Mouse (Mus musculus): ENCODE measurements around the gene Ece1. TPM values are rescaled to one million over a fixed set of nuclear protein-coding genes. Genes with fewer than 3 reads are reported as not detected.

Gene Ece1
- polyA plus RNA-seq, 1 experiment from 2014 or later = 25.1 TPM

DNA sequence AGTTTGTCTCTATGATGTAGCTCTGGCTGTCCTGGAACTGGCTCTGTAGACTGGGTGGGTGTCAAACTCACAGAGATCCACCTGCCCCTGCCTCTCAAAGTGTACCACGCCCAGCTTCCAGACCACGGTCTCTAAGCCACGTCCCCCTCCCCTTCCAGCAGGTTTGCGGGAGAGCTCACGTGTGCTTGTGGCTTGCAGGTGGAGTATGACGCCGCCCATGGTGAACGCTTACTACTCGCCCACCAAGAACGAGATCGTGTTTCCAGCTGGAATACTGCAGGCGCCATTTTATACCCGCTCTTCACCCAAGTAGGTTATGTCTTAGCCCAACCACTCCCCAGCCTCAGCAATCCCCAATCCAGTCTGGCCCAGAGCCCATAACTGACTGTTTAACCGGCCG is 94.2 kb downstream of the Ece1 start:
- ATAC-seq (ENCODE audit: low FRiP score) (no peak), DNase-seq (ENCODE audit: low spot score) (no peak)
- 96% methylated on average over 15 of the region's 15 CpGs for WGBS
- Histone ChIP-seq H3K9ac (ENCODE audit: low read depth, low read length) (no peak overlapping the region), H3K4me1 (replicated peaks; ENCODE audit: control insufficient read depth, insufficient read depth, low read length) (no peaks in the 10 kb centered on the region), H3K9me3 (ENCODE audit: control insufficient read depth, low read length) (no peaks in the 10 kb centered on the region), H3K27ac (ENCODE audit: low read depth, low read length) (no peak overlapping the region), H3K4me3 (ENCODE audit: low read depth, low read length) (no peak overlapping the region), H3K4me2 (replicated peaks; ENCODE audit: low read depth, low read length) (no peak overlapping the region), H3K36me3 (ENCODE audit: control insufficient read depth, insufficient read depth, low read length) (no peaks in the 10 kb centered on the region), H3K27me3 (ENCODE audit: control insufficient read depth, insufficient read depth, low read length) (no peaks in the 10 kb centered on the region)

DNA sequence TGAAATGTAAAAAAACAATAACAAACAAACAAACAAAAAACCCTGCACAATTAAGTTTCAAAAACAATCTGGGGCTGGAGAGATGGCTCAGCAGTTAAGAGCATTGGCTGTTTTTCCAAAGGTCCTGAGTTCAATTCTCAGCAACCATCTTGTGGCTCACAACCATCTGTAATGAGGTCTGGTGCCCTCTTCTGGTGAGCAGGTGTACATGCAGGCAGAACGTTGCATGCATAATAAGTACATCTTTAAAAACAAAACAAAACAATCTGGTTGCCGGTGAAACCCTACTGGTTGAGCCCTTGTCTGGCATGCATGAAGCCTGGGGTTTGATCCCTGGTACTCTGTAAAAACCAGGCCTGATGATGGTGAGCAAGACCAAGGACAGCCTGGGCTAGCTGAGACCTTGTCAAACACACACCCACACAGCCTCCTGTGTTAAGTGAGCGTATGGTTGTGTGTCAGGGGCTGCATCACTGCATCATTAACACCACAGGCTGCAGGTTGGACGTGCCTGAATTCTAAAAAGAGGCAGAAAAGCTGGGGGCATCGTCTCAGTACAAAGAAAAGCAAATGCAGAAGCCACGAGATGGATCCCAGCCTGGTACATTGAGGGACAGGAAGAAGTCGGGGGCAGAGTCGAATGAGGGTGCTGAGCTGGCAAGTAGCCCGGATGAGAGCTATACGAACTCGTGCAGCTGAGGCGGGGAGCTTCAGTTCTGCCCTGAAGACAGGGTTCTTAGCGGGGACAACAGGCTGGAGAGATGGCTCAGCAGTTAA is 98.0 kb downstream of the Ece1 start:
- Histone ChIP-seq H3K4me2 (replicated peaks; ENCODE audit: low read depth, low read length) (no peak overlapping the region), H3K4me1 (replicated peaks; ENCODE audit: control insufficient read depth, insufficient read depth, low read length) (no peaks in the 10 kb centered on the region), H3K27ac (ENCODE audit: low read depth, low read length) (no peak overlapping the region), H3K36me3 (ENCODE audit: control insufficient read depth, insufficient read depth, low read length) (0 out of 2 replicates have a peak, but pooled peaks cover 2% of the 10 kb centered on the region), H3K27me3 (ENCODE audit: control insufficient read depth, insufficient read depth, low read length) (no peaks in the 10 kb centered on the region), H3K9ac (ENCODE audit: low read depth, low read length) (no peak overlapping the region), H3K4me3 (ENCODE audit: low read depth, low read length) (no peak overlapping the region), H3K9me3 (ENCODE audit: control insufficient read depth, low read length) (no peaks in the 10 kb centered on the region)
- 92% methylated on average over 13 of the region's 13 CpGs for WGBS
- ATAC-seq (ENCODE audit: low FRiP score) (no peak), DNase-seq (ENCODE audit: low spot score) (peak; percentile 17)

DNA sequence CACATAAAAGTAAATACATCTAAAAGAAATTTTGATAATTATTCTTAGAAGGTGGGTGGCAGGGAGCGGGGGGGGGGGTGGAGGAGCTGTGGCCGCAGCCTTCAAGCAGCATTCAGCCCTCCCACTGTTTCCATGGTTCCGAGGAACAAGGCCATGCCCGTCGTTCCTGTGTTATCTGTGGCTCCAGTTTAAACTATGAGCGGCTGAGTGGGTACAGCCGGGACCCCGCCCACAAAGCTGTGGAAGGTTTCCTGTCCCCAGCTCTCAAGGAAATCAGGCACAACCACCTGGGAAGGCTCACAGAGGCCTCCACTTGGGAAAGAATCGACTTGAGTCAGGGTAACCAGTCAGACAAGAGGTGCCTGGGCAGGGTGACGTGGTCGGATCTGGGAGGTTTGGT is 98.7 kb downstream of the Ece1 start:
- Histone ChIP-seq H3K9ac (ENCODE audit: low read depth, low read length) (no peak overlapping the region), H3K36me3 (ENCODE audit: control insufficient read depth, insufficient read depth, low read length) (0 out of 2 replicates have a peak, but pooled peaks cover 2% of the 10 kb centered on the region), H3K9me3 (ENCODE audit: control insufficient read depth, low read length) (no peaks in the 10 kb centered on the region), H3K27ac (ENCODE audit: low read depth, low read length) (no peak overlapping the region), H3K4me3 (ENCODE audit: low read depth, low read length) (no peak overlapping the region), H3K27me3 (ENCODE audit: control insufficient read depth, insufficient read depth, low read length) (no peaks in the 10 kb centered on the region), H3K4me1 (replicated peaks; ENCODE audit: control insufficient read depth, insufficient read depth, low read length) (no peaks in the 10 kb centered on the region), H3K4me2 (replicated peaks; ENCODE audit: low read depth, low read length) (no peak overlapping the region)
- ATAC-seq (ENCODE audit: low FRiP score) (no peak), DNase-seq (ENCODE audit: low spot score) (no peak)
- WGBS = 86% methylated on average over 11 of the region's 11 CpGs

DNA sequence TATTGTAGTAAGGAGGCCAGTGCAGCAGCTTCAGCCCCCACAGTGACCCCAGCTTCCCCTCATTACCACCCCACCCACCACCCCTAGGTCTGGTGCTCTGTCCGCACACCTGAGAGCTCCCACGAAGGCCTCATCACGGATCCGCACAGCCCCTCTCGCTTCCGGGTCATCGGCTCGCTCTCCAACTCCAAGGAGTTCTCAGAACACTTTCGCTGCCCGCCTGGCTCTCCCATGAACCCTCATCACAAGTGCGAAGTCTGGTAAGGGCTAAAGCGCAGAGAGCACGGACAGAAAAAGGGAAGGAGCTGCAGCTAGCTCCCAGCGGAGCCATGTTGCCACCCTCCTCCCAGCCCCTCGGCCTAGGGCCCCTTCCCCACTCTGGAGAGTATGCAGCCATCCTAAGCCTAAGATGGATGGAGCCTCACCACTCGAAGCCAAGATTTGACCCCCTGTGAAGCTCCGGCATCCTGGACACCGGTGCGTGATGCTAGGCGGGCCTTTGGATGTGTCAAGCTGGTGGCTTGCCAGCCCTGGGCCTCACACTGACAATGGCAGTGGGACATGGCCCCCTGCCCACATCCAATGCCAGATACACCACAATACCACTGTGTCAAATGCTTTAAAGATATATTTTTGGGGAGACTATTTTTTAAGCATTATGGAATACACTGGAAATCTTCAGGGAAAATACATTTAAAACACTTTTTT is 100.8 kb downstream of the Ece1 start:
- H3K4me3 ChIP-seq (ENCODE audit: low read depth, low read length) = no peak overlapping the region
- H3K9ac ChIP-seq (ENCODE audit: low read depth, low read length) = no peak overlapping the region
- H3K4me2 ChIP-seq (replicated peaks; ENCODE audit: low read depth, low read length) = no peak overlapping the region
- no peak for DNase-seq (ENCODE audit: low spot score)
- H3K36me3 ChIP-seq (ENCODE audit: control insufficient read depth, insufficient read depth, low read length) = 0 out of 2 replicates have a peak, but pooled peaks cover 2% of the 10 kb centered on the region
- ATAC-seq (ENCODE audit: low FRiP score) = no peak
- H3K9me3 ChIP-seq (ENCODE audit: control insufficient read depth, low read length) = no peaks in the 10 kb centered on the region
- H3K4me1 ChIP-seq (replicated peaks; ENCODE audit: control insufficient read depth, insufficient read depth, low read length) = no peaks in the 10 kb centered on the region
- H3K27ac ChIP-seq (ENCODE audit: low read depth, low read length) = no peak overlapping the region
- WGBS = 88% methylated on average over 20 of the region's 20 CpGs
- no peaks in the 10 kb centered on the region for H3K27me3 ChIP-seq (ENCODE audit: control insufficient read depth, insufficient read depth, low read length)

DNA sequence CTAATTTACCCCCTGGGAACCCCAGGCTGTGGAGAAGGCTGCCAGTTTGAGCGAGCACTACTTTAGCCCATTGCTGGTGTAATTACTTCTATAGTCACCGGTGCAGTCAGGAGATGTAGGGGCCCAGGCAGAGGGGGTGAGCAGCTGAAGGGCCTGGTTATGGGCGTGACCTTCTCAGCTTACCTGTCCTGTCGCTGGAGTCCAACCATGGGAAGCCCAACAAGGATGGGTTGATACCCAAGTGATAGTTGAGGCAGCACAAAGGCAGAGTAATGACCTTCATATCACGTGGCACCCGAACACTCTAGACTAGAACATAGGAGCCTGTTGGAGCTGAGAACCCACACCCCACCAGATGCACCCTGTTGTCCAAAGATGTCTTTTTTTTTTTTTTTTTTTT is 101.4 kb downstream of the Ece1 start:
- DNase-seq (ENCODE audit: low spot score) (no peak), ATAC-seq (ENCODE audit: low FRiP score) (no peak)
- H3K4me1 ChIP-seq (replicated peaks; ENCODE audit: control insufficient read depth, insufficient read depth, low read length) = no peaks in the 10 kb centered on the region
- no peaks in the 10 kb centered on the region for H3K27me3 ChIP-seq (ENCODE audit: control insufficient read depth, insufficient read depth, low read length)
- no peaks in the 10 kb centered on the region for H3K9me3 ChIP-seq (ENCODE audit: control insufficient read depth, low read length)
- no peak overlapping the region for H3K9ac ChIP-seq (ENCODE audit: low read depth, low read length)
- 0 out of 2 replicates have a peak, but pooled peaks cover 2% of the 10 kb centered on the region for H3K36me3 ChIP-seq (ENCODE audit: control insufficient read depth, insufficient read depth, low read length)
- H3K4me2 ChIP-seq (replicated peaks; ENCODE audit: low read depth, low read length) = no peak overlapping the region
- no peak overlapping the region for H3K27ac ChIP-seq (ENCODE audit: low read depth, low read length)
- H3K4me3 ChIP-seq (ENCODE audit: low read depth, low read length) = no peak overlapping the region
- WGBS = 91% methylated on average over 6 of the region's 6 CpGs

DNA sequence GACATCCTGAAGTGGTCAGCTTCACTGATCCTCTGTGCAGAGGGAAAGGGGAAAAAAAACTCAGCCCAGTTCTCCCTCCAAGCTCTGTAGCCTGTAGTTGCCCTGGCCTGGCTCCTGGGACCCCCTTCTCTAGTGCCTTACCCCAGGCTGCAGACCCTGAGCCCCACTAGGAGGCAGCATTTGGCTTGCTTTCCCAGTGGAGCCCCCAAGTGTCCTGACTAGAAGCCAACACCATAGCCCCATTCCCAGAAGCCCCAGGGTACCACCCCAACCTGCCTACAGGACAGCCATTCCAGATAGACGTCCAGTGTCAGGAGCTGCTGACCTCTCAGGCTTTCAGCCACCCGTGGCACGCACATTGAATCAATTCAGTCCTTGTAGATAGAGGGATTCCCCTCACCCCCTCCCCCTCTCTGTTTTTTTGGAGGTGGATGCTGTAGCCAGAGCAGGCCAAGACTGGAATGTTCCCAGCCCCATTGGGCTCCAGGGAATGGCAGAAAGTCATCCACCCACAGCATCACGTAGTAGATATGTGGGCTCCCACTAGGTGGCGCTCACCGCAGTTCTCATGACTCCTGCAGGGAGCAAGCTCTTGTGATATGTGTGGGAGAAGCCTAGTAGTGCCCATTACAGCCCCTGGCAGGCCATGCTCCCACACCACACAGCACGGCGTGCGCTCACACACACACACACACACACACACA is 102.0 kb downstream of the Ece1 start:
- WGBS = 60% methylated on average over 9 of the region's 9 CpGs
- no peaks in the 10 kb centered on the region for H3K27me3 ChIP-seq (ENCODE audit: control insufficient read depth, insufficient read depth, low read length)

DNA sequence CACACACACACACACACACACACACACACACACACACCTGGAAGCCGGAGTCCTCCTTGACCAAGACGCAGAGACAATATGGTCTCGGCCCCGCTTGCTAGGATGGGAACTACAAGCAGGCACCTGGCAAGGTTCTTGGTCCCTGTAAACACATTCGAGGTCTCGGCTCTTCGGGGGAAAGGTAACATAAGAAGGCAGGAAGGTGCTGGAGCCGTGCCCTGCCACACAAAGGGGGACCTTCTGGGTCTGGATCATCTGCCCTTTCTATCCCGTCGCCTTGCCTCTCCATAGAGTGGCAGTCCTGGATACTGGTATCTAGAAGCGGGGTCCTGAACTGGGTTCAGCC is 102.5 kb downstream of the Ece1 start:
- DNase-seq (ENCODE audit: low spot score) (no peak), ATAC-seq (ENCODE audit: low FRiP score) (no peak)
- Histone ChIP-seq H3K27ac (ENCODE audit: low read depth, low read length) (no peak overlapping the region), H3K9ac (ENCODE audit: low read depth, low read length) (no peak overlapping the region), H3K9me3 (ENCODE audit: control insufficient read depth, low read length) (no peaks in the 10 kb centered on the region), H3K27me3 (ENCODE audit: control insufficient read depth, insufficient read depth, low read length) (no peaks in the 10 kb centered on the region), H3K4me2 (replicated peaks; ENCODE audit: low read depth, low read length) (no peak overlapping the region), H3K36me3 (ENCODE audit: control insufficient read depth, insufficient read depth, low read length) (0 out of 2 replicates have a peak, but pooled peaks cover 2% of the 10 kb centered on the region), H3K4me3 (ENCODE audit: low read depth, low read length) (no peak overlapping the region), H3K4me1 (replicated peaks; ENCODE audit: control insufficient read depth, insufficient read depth, low read length) (no peaks in the 10 kb centered on the region)
- WGBS = 94% methylated on average over 11 of the region's 11 CpGs

More for the DNA sequence above, 102.0 kb downstream of the Ece1 start:
- Histone ChIP-seq H3K4me3 (ENCODE audit: low read depth, low read length) (no peak overlapping the region), H3K27ac (ENCODE audit: low read depth, low read length) (no peak overlapping the region), H3K4me1 (replicated peaks; ENCODE audit: control insufficient read depth, insufficient read depth, low read length) (no peaks in the 10 kb centered on the region), H3K4me2 (replicated peaks; ENCODE audit: low read depth, low read length) (no peak overlapping the region), H3K9me3 (ENCODE audit: control insufficient read depth, low read length) (no peaks in the 10 kb centered on the region), H3K9ac (ENCODE audit: low read depth, low read length) (no peak overlapping the region), H3K36me3 (ENCODE audit: control insufficient read depth, insufficient read depth, low read length) (0 out of 2 replicates have a peak, but pooled peaks cover 2% of the 10 kb centered on the region)
- ATAC-seq (ENCODE audit: low FRiP score) (peak; percentile 61), DNase-seq (ENCODE audit: low spot score) (peak; percentile 84)

DNA sequence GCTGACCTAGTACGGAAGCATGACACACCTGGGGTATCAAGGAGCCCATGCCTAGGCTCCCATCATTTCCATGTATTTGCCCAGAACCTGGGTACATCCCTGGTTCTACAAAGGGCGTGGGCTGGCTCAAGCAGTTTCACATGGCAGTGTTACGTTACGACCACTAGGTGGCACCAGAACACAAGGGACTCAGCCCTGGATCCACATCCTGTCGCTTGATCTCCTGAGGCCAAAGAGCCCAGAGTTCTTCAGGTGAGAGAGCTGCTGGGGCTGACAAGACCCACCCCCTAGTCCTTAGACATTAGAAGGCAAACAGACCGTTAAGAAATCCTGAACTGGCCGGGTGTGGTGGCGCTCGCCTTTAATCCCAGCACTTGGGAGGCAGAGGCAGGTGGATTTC is 106.2 kb downstream of the Ece1 start:
- Histone ChIP-seq H3K4me2 (replicated peaks; ENCODE audit: low read depth, low read length) (no peak overlapping the region), H3K4me1 (replicated peaks; ENCODE audit: control insufficient read depth, insufficient read depth, low read length) (no peaks in the 10 kb centered on the region), H3K27me3 (ENCODE audit: control insufficient read depth, insufficient read depth, low read length) (no peaks in the 10 kb centered on the region), H3K4me3 (ENCODE audit: low read depth, low read length) (no peak overlapping the region), H3K36me3 (ENCODE audit: control insufficient read depth, insufficient read depth, low read length) (no peaks in the 10 kb centered on the region), H3K9me3 (ENCODE audit: control insufficient read depth, low read length) (no peaks in the 10 kb centered on the region), H3K9ac (ENCODE audit: low read depth, low read length) (no peak overlapping the region), H3K27ac (ENCODE audit: low read depth, low read length) (no peak overlapping the region)
- DNase-seq (ENCODE audit: low spot score) = peak; percentile 89
- ATAC-seq (ENCODE audit: low FRiP score) = peak; percentile 9; the same call in 1 of the 2 replicates
- WGBS = 11% methylated on average over 9 of the region's 9 CpGs

Data from hindbrain, embryonic 11.5 days (tissue).